Mouse (Mus musculus) left cerebral cortex, postnatal 10 days (tissue): ENCODE data around the gene Nr2e3. TPM values are rescaled to one million over a fixed set of nuclear protein-coding genes. Genes with fewer than 3 reads are reported as not detected.

Experiments used
- DNase-seq, 2 experiments: peaks; one replicate each; pipeline ENCODE4 v3.0.0; 2021 to 2022; ENCODE audit warnings: low spot score in 2 of 2, mixed read lengths in 1 of 2; ENCODE audit errors: extremely low spot score in 1 of 2
- intact Hi-C: fragments of 180-260 bp; cut with DNase I; formaldehyde crosslinking; loops from one replicate; pipeline ENCODE4 v1.15.1; 2025
- total RNA-seq, 2 experiments: library from RNA; stranded (reverse); gene quantifications; 2 replicates each; pipeline ENCODE4 v1.2.3; 2021

Gene Nr2e3
- total RNA-seq, 2 experiments from 2014 or later: not detected

DNA sequence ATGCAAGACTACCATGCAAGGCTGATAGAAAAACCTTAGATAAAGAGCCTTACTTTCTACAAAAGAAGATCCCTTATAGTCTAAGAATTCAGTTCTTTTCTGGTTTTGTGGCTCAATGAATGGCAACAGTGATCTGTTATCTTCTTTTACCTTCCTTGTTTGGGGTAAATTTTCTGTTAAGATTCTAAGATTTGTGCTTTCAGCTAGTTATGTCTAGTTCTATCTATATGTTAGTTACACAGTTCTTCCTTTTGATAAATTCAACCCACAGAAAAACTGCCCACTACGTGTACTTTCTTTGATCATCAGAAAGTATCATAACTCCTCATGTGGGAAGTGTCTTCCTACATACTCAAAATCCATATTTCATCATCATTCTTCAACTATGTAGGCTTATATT is 45.7 kb downstream of the Nr2e3 start:
- no peak for DNase-seq
- intact Hi-C loops: no loop called here

DNA sequence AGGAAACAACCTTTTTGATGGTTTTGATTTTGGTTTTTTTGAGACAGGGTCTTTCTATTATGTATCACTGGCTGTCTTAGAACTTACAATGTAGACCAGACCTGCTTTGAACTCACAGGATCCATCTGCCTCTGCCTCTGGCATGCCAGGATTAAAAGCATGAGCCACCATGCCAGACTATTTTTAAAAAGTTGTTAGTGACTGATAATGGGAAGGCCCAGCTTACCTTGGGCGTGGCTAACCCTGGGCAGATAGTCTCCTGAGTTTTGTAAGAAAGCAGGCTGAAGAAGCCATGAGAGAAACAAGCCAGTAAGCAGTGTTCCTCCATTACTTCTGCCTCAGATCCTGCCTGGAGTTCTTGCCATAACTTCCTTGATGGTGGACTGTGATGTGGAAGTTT is 57.1 kb downstream of the Nr2e3 start:
- no peak for DNase-seq
- intact Hi-C loops: no loop called here

Other genes with a start within 250 kb of the Nr2e3 start
- gene Senp8, start 209.9 kb downstream of the Nr2e3 start, total RNA-seq: 1 to 10 TPM; 5.0 to 6.3 TPM
- 10 to 100 TPM; 71.7 to 75.9 TPM for gene Myo9a, start 209.8 kb downstream of the Nr2e3 start, total RNA-seq